Mouse (Mus musculus) limb, embryonic 11.5 days (tissue): ENCODE results near the gene Hsd11b1. TPM values are rescaled to one million over a fixed set of nuclear protein-coding genes. Genes with fewer than 3 reads are reported as not detected.
A peak's percentile ranks its signal among the peaks of the same experiment; 100 is the strongest.

ENCODE experiments used
- ATAC-seq: fragments of 200-750 bp; cut with Nextera tagmentation; 2 replicates; pipeline ENCODE4 v1.8.0; 2017; ENCODE audit warnings: low read depth; ENCODE audit not compliant: insufficient number of reproducible peaks, low FRiP score, low TSS enrichment
- DNase-seq: peaks from one replicate; pipeline ENCODE4 v3.0.0-alpha.2; 2015; ENCODE audit warnings: low spot score
- H3K27ac ChIP-seq: fragments of 300-500 bp; sonication (generic); replicated peaks from 2 replicates; pipeline ENCODE4 v1.5.1; 2014; ENCODE audit warnings: low read depth, mild to moderate bottlenecking, low read length
- H3K27me3 ChIP-seq: fragments of 300-500 bp; sonication (generic); 2 replicates; pipeline ENCODE4 v1.6.1; 2014; ENCODE audit warnings: mild to moderate bottlenecking, low read length, mixed read lengths; ENCODE audit not compliant: control insufficient read depth, insufficient read depth
- H3K36me3 ChIP-seq: fragments of 300-500 bp; sonication (generic); 2 replicates; pipeline ENCODE4 v1.6.1; 2014; ENCODE audit warnings: mild to moderate bottlenecking, low read length, moderate library complexity, mixed read lengths; ENCODE audit not compliant: control insufficient read depth, insufficient read depth
- H3K4me1 ChIP-seq: fragments of 300-500 bp; sonication (generic); 2 replicates; pipeline ENCODE4 v1.6.1; 2014; ENCODE audit warnings: low read length, mixed read lengths; ENCODE audit not compliant: control insufficient read depth, insufficient read depth
- H3K4me2 ChIP-seq: fragments of 300-500 bp; sonication (generic); 2 replicates; pipeline ENCODE4 v1.6.1; 2014; ENCODE audit warnings: low read depth, mild to moderate bottlenecking, moderate library complexity; ENCODE audit not compliant: severe bottlenecking
- H3K4me3 ChIP-seq: fragments of 300-500 bp; sonication (generic); 2 replicates; pipeline ENCODE4 v1.5.1; 2014; ENCODE audit warnings: low read depth, low read length
- H3K9ac ChIP-seq: fragments of 300-500 bp; sonication (generic); 2 replicates; pipeline ENCODE4 v1.6.1; 2014; ENCODE audit warnings: mild to moderate bottlenecking, low read length
- H3K9me3 ChIP-seq: fragments of 300-500 bp; sonication (generic); 2 replicates; pipeline ENCODE4 v1.6.1; 2016; ENCODE audit warnings: low read length; ENCODE audit not compliant: control insufficient read depth
- WGBS: fragments of 180-500 bp; shearing (Covaris S2); extraction: QIAGEN DNeasy Blood & Tissue Kit; methylation state at CpG from one replicate; pipeline ENCODE4 v1.1.7; 2014; 5-methylcytosine and 5-hydroxymethylcytosine counted together
- polyA plus RNA-seq: library from polyadenylated mRNA; unstranded; fragments of >200 nt; fragmentation: Nextera tagmentation; extraction: Ambion mirVana; gene quantifications from 2 replicates; pipeline ENCODE4 v1.2.1, GENCODE M21; 2014

Gene Hsd11b1
- polyA plus RNA-seq, 1 experiment from 2014 or later = 0.23 TPM

DNA sequence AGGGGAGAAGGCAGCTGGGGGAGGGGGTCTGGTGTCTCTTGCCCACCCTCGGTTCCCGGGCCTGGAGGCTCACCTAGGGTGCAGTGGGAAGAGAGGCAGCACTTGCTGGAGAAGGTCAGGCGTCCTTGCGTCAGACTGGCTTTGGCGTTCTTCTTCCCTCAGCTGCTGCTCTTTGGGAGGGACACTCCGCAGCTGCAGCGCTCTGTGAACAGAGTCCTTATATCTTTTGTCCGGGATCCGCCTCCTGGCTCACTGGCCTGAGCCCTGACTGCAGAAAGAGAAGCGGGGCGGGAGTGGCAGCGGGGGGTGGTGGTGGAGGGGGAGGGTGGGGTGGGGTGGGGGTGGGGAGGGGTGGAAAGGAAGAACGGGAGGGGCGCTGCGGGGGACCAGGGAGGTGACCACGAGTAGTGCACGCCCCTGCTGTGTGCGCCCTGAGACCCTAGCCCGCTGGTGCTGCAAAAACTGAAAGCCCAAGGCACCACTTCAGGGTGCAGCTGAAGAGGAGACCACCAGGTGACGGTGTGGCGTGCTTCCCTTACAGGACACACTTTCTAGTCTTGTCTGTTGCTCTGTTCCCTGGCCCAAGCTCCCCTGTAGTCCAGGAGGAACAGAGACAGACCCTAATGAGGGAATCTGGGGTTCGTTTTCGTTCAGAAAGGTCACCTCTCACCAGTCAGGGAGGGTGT is 9.2 kb upstream of the Hsd11b1 start, which contains the start of gene G0s2:
Gene G0s2, minus strand, starts transcription at position 302 of the 686 bp plus-strand sequence.
- Histone ChIP-seq H3K36me3 (no peaks in the 10 kb centered on the region), H3K4me1 (peaks cover 6% of the 10 kb centered on the region; the same call in 1 of the 2 replicates), H3K9me3 (no peaks in the 10 kb centered on the region), H3K4me3 (peak within 1 kb of the TSS; percentile 33), H3K27me3 (no peaks in the 10 kb centered on the region), H3K27ac (no peak within 1 kb of the TSS; the same call in 1 of the 2 replicates), H3K9ac (peak within 1 kb of the TSS; percentile 64), H3K4me2 (peak within 1 kb of the TSS; percentile 58)
- DNase-seq (peak; percentile 65), ATAC-seq (peak; percentile 68)
- 1% methylated on average over 22 of the region's 23 CpGs for WGBS

DNA sequence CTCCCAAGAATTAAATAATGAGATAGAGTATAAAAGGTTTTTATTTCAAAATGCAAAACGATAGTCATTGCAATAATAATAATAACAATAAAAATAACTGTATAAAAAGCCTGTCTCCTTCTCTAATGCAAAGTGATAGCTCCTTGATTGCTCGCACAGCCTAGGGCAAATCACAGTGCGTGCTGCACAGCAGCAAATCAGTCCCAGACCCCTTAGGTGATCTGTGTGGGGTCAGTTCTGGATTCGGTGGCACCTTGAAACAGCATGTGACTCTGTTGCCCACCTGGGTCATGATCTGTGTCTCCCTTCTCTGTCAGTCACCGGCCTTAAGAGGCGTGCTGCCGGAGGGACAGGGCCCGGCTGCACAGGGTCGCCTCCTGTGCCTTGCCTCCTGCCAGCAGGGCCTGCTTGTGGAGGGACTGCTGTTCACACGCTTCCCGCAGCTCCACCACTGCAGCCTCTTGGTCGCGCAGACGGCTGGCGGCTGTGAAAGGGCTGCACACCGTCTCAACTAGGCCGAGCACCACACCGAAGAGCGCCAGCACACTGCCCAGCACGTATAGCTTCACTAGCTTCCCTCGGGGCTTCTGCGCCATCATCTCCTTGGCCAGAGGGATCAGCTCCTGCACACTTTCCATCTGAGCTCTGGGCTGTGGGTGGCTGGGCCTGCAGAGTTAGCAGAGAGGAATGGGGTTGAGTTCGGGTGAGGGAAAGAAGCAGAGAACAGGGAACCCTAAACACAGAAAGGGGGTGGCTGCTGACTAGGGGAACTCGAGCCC is 8.5 kb upstream of the Hsd11b1 start:
- peak overlapping the region; percentile 64 for H3K9ac ChIP-seq
- peak overlapping the region; percentile 58 for H3K4me2 ChIP-seq
- peak; percentile 50; the same call in 1 of the 2 replicates for ATAC-seq
- DNase-seq = peak; percentile 66
- H3K36me3 ChIP-seq = no peaks in the 10 kb centered on the region
- 6% methylated on average over 24 of the region's 24 CpGs for WGBS
- H3K27me3 ChIP-seq = no peaks in the 10 kb centered on the region
- peaks cover 6% of the 10 kb centered on the region; the same call in 1 of the 2 replicates for H3K4me1 ChIP-seq
- no peak overlapping the region; the same call in 1 of the 2 replicates for H3K27ac ChIP-seq
- no peaks in the 10 kb centered on the region for H3K9me3 ChIP-seq
- H3K4me3 ChIP-seq = peak overlapping the region; percentile 33

DNA sequence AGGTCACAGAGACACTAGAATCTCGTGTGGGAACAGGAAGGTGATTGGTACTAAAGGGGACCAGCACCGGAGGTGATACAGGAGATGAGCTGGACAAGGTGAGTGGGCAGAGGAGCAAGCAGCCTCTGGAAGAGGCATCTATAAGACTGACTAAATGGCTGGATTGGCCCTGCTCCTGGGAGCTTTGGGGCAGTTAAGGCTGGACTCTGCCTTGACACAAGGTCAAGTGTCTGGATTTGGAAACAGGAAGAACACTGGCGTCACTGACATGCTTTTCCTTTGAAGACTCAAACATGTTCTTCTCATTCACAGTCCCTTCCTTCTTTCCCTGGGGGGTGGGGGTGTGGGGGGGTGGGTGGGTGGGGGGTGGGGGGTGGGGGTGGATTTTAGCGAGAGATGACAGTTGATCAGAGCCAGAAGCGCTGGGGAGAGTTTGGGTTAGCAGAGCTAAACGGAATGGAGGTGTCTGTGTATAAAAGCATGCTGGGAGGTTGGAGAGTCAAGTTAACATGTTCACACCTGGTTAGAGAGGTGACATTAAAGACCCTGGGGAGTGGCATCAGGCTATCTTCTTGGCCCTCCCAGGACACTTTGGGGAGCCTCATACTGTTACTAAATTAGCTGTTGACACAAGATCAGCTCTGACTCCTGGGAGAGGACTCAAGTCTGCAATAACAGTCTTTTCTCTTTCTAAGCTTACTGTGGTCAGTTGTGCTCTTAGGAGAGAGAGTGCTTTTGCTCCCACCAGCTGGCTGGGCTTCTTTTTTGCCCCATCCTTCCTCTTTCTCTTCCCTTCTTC is 7.3 kb upstream of the Hsd11b1 start:
- no peak overlapping the region for H3K9ac ChIP-seq
- peaks cover 6% of the 10 kb centered on the region; the same call in 1 of the 2 replicates for H3K4me1 ChIP-seq
- H3K4me2 ChIP-seq = no peak overlapping the region
- DNase-seq = no peak
- H3K27ac ChIP-seq = no peak overlapping the region
- no peaks in the 10 kb centered on the region for H3K27me3 ChIP-seq
- no peaks in the 10 kb centered on the region for H3K9me3 ChIP-seq
- WGBS = 37% methylated on average over 6 of the region's 6 CpGs
- no peak for ATAC-seq
- no peak overlapping the region for H3K4me3 ChIP-seq
- no peaks in the 10 kb centered on the region for H3K36me3 ChIP-seq

DNA sequence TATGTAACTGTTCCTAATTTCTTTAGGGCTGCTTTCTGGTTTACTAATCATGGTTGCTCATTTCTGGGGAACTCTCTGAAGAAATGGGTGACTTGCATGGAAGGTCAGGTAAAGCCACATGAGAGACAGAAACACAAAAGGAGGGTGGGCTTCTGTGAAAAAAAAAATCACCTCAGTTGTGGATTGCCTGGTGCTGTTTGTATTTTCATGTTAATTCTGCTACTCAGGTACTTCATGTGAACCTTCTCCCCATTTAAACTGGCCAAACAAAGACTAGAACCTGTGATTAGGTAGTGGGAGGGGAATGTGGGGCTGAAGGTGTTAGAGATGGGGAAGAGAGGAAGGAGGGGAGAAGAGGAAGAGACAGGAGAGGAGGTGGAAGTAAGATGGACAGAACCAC is 1.9 kb upstream of the Hsd11b1 start:
- DNase-seq = no peak

DNA sequence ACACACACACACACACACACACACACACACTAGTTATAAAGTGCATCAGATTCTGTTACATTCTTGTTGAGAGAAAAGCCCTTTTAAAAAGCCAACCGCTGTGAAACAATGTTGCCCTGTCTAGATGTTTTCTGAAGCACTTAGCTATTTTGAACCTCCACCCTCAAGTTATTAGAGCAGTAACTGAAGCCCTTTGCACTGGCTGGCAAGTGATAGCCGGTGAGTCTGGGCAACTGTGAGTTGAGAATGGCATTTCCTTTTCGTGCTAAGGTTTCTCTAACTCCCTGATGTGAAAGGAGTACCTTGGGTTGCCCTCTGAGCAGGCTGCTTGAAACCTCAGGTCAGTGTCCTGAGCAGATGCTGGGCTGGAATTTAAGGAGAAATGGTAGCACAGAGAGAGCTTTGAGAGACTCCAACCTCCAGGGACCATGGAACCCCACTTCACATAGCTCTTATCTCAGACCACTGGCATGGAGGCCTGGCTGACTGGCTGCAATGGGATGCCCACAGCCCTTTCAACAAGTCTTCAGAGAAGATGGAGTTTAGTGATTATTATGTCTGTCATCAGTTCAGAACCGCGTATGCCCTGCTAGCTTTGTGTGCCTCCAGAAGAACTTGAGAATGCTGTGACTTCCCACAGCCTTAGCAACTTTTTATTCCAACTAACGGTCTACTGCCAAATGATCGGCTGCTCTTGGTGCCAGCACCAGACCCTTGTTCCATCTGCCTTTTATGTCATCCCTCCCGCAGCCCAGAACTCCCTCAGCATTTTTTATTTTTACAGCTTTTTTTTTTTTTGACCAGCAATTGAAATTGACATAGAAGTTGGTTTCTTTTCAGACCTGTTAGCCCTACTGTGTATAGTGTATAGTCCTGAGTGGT is 608 bp downstream of the Hsd11b1 start:
- H3K27me3 ChIP-seq = no peaks in the 10 kb centered on the region
- no peak overlapping the region for H3K9ac ChIP-seq
- ATAC-seq (no peak), DNase-seq (no peak)
- H3K36me3 ChIP-seq = no peaks in the 10 kb centered on the region
- H3K4me2 ChIP-seq = no peak overlapping the region
- no peak overlapping the region for H3K4me3 ChIP-seq
- no peaks in the 10 kb centered on the region for H3K9me3 ChIP-seq
- H3K4me1 ChIP-seq = no peaks in the 10 kb centered on the region
- WGBS = 81% methylated on average over 8 of the region's 8 CpGs
- H3K27ac ChIP-seq = no peak overlapping the region

More for the DNA sequence above, 1.9 kb upstream of the Hsd11b1 start:
- Histone ChIP-seq H3K9me3 (no peaks in the 10 kb centered on the region), H3K27ac (no peak overlapping the region), H3K9ac (no peak overlapping the region), H3K27me3 (no peaks in the 10 kb centered on the region), H3K4me2 (no peak overlapping the region), H3K36me3 (no peaks in the 10 kb centered on the region), H3K4me3 (no peak overlapping the region), H3K4me1 (no peaks in the 10 kb centered on the region)
- no peak for ATAC-seq

DNA sequence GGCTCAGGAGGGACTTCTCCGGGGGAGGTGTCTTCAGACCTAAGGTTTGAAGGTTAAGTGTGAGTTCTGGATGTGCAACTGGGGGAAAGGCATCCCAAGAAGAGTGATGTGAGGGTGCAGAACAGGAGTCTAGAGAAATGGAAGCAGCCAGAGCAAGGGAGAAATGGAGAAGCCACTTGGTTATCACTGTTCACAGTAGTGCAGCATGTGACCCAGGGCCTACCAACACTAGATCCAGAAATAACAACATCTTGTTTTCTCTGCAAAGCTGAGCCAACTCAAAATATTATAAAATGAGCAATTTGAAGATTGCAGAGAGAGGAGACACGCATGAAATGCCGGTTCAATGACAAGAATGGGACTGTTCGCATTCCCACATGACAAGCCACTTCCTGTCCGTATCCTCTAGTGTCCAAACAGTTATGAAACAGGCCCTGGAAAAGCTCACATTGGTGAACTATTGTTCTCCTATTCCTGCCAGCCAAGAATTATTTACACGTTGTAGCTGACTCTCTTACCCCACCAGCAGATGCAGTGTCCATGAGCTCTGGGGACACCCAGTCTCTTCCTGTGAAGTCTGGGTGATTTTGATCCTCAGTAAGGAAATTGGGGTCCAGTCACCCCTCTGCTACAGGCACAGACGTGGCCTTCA is 1.9 kb downstream of the Hsd11b1 start:
- no peak for ATAC-seq
- Histone ChIP-seq H3K36me3 (no peaks in the 10 kb centered on the region), H3K27me3 (no peaks in the 10 kb centered on the region), H3K9ac (no peak overlapping the region), H3K4me3 (no peak overlapping the region), H3K9me3 (no peaks in the 10 kb centered on the region), H3K4me2 (no peak overlapping the region), H3K4me1 (no peaks in the 10 kb centered on the region), H3K27ac (no peak overlapping the region)
- 75% methylated on average over 7 of the region's 7 CpGs for WGBS
- DNase-seq = no peak

DNA sequence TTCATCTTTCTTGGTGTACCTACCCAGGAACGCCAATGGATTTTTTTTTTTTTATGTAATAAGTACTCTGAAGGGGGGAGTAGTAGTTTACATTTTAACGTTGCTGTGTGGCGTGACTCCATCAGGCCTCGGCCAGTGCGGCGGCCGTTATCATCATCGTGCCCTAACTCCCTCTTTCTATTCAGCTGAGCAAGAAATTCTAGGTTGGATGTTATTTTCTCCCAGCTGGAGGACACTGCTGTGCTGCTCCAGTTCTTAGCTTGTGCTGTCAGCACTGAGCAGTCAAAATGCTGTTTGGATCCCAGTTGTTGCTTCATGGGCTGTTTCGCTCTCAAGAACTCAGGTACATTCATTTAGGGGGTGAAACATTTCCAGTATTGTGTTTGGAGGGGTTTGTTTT is 4.3 kb downstream of the Hsd11b1 start:
- Histone ChIP-seq H3K36me3 (no peaks in the 10 kb centered on the region), H3K4me3 (no peak overlapping the region), H3K9me3 (no peaks in the 10 kb centered on the region), H3K27me3 (no peaks in the 10 kb centered on the region), H3K27ac (no peak overlapping the region), H3K4me1 (no peaks in the 10 kb centered on the region), H3K4me2 (no peak overlapping the region), H3K9ac (no peak overlapping the region)
- ATAC-seq (no peak), DNase-seq (no peak)
- WGBS = 93% methylated on average over 9 of the region's 9 CpGs
